Mouse (Mus musculus) intestine, embryonic 16.5 days (tissue): ENCODE measurements around the gene Coro1b. TPM values are rescaled to one million over a fixed set of nuclear protein-coding genes. Genes with fewer than 3 reads are reported as not detected.
"Not testable (repeated sequence)": the region's sequence is repeated elsewhere in the genome, so short reads cannot be mapped to it uniquely, and the experiment has no call there.

Experiments used
- ATAC-seq: fragments of 200-750 bp; cut with Nextera tagmentation; 2 replicates; pipeline ENCODE4 v1.8.0; 2017; ENCODE audit warnings: moderate TSS enrichment, moderate library complexity
- H3K27ac ChIP-seq: fragments of 300-500 bp; sonication (generic); 2 replicates; pipeline ENCODE4 v1.5.1; 2014; ENCODE audit warnings: mild to moderate bottlenecking, low read length
- H3K27me3 ChIP-seq: fragments of 300-500 bp; sonication (generic); replicated peaks from 2 replicates; pipeline ENCODE4 v1.6.1; 2014; ENCODE audit warnings: low read length, control low read depth, mixed read lengths; ENCODE audit not compliant: control insufficient read depth, insufficient read depth
- H3K36me3 ChIP-seq: fragments of 300-500 bp; sonication (generic); 2 replicates; pipeline ENCODE4 v1.6.1; 2014; ENCODE audit warnings: low read length, control low read depth; ENCODE audit not compliant: control insufficient read depth, insufficient read depth
- H3K4me1 ChIP-seq: fragments of 300-500 bp; sonication (generic); 2 replicates; pipeline ENCODE4 v1.6.1; 2014; ENCODE audit warnings: low read length, control low read depth, mixed read lengths; ENCODE audit not compliant: control insufficient read depth, insufficient read depth
- H3K4me2 ChIP-seq: fragments of 300-500 bp; sonication (generic); 2 replicates; pipeline ENCODE4 v1.6.1; 2014; ENCODE audit warnings: low read depth, low read length, control low read depth
- H3K4me3 ChIP-seq: fragments of 300-500 bp; sonication (generic); 2 replicates; pipeline ENCODE4 v1.5.1; 2014; ENCODE audit warnings: mild to moderate bottlenecking, low read length
- H3K9ac ChIP-seq: fragments of 300-500 bp; sonication (generic); 2 replicates; pipeline ENCODE4 v1.6.1; 2014; ENCODE audit warnings: low read depth, low read length
- H3K9me3 ChIP-seq: fragments of 300-500 bp; sonication (generic); 2 replicates; pipeline ENCODE4 v1.6.1; 2016; ENCODE audit warnings: low read length, control low read depth; ENCODE audit not compliant: control insufficient read depth
- WGBS: fragments of 180-500 bp; shearing (Covaris S2); extraction: QIAGEN DNeasy Blood & Tissue Kit; methylation state at CpG from one replicate; pipeline ENCODE4 v1.1.7; 2014; 5-methylcytosine and 5-hydroxymethylcytosine counted together
- polyA plus RNA-seq: library from polyadenylated mRNA; unstranded; fragments of >200 nt; fragmentation: Nextera tagmentation; extraction: Ambion mirVana; gene quantifications from 2 replicates; pipeline ENCODE4 v1.2.1, GENCODE M21; 2015

Gene Coro1b
- polyA plus RNA-seq, 1 experiment from 2014 or later, result 264 TPM

DNA sequence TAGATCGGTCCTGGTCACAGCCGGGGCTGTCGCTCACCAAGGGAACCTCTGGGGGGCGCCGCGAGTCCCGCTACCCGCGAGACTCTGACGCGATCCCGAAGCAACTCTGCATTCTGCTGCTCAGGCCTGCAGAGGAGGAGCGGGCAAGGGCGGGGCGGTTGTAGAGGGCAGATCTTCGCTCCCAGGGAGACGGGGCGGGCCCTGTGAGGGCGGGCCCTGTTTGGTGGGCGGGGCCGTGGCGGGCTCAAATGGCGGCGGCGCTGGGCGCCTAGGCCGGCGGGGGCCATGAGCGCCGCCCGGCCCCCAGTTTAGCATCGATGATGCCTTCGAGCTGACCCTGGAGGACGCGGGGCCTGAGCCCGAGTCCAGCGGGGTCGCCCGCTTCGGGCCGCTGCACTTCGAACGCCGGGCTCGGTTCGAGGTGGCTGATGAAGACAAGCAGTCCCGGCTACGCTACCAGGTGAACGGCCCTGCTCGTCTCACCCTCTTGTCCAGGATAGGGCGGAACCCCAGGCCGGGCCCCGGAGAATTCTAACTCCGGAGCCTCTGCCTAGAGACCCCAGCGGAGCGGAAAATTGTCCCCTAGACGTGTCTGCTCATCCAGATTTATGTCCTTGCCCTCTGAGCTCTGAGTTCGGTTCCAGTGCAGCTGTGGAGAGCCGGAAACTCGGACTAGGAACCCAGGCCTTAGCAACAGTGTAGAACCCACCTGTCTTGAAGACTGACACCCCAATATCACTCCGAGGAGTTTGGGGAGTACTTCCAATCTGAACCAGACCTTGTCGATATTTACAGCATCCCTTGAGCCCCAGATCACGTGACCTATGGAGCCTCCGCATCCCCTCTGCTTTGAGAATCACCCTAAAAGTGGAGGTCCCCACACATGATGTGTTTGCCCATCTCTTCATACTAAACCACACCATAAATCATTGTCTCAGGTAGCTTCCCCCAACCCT, 22.4 kb upstream of the Coro1b start, which contains the start of gene Aip:
Gene Aip, minus strand, starts transcription at position 118 of the 956 bp plus-strand sequence.
- ATAC-seq, result peak; percentile 93
- Histone ChIP-seq H3K36me3 (0 out of 2 replicates have a peak, but pooled peaks cover 1% of the 10 kb centered on the region), H3K27ac (peak within 1 kb of the TSS; percentile 57; the same call in 1 of the 2 replicates), H3K9ac (peak within 1 kb of the TSS; percentile 87), H3K4me1 (peaks cover 12% of the 10 kb centered on the region), H3K27me3 (no peaks in the 10 kb centered on the region), H3K4me3 (peak within 1 kb of the TSS; percentile 87), H3K9me3 (no peaks in the 10 kb centered on the region), H3K4me2 (peak within 1 kb of the TSS; percentile 79)
- 1% methylated on average over 51 of the region's 64 CpGs for WGBS

- no peaks in the 10 kb centered on the region for H3K9me3 ChIP-seq
- H3K9ac ChIP-seq, result peak overlapping the region; percentile 87
- H3K4me2 ChIP-seq, result peak overlapping the region; percentile 79
- H3K4me1 ChIP-seq, result peaks cover 12% of the 10 kb centered on the region
- H3K4me3 ChIP-seq, result peak overlapping the region; percentile 87
- no peaks in the 10 kb centered on the region for H3K27me3 ChIP-seq
- 0 out of 2 replicates have a peak overlapping the region, but pooled peaks have one; percentile 1 for H3K27ac ChIP-seq
- no peak for ATAC-seq
- H3K36me3 ChIP-seq, result peaks cover 10% of the 10 kb centered on the region; the same call in 1 of the 2 replicates
- WGBS, result 51% methylated on average over 7 of the region's 7 CpGs
Observed at GRCm38 (mm10) chr19:4126759-4127495, 21.5 kb upstream of the Coro1b start.

- WGBS, result 90% methylated on average over 7 of the region's 7 CpGs
- Histone ChIP-seq H3K27ac (no peak overlapping the region), H3K36me3 (peaks cover 16% of the 10 kb centered on the region; the same call in 1 of the 2 replicates), H3K27me3 (no peaks in the 10 kb centered on the region), H3K9ac (0 out of 2 replicates have a peak overlapping the region, but pooled peaks have one; percentile 10), H3K9me3 (no peaks in the 10 kb centered on the region), H3K4me1 (peaks cover 12% of the 10 kb centered on the region), H3K4me2 (no peak overlapping the region), H3K4me3 (no peak overlapping the region)
- ATAC-seq, result no peak
Observed at GRCm38 (mm10) chr19:4129462-4129861, 19.0 kb upstream of the Coro1b start.

- 88% methylated on average over 4 of the region's 4 CpGs for WGBS
- peaks cover 8% of the 10 kb centered on the region for H3K4me1 ChIP-seq
- no peaks in the 10 kb centered on the region for H3K9me3 ChIP-seq
- H3K4me3 ChIP-seq, result no peak overlapping the region
- no peak overlapping the region for H3K27ac ChIP-seq
- H3K36me3 ChIP-seq, result peaks cover 16% of the 10 kb centered on the region; the same call in 1 of the 2 replicates
- no peaks in the 10 kb centered on the region for H3K27me3 ChIP-seq
- ATAC-seq, result no peak
- no peak overlapping the region for H3K9ac ChIP-seq
- H3K4me2 ChIP-seq, result no peak overlapping the region
Observed at GRCm38 (mm10) chr19:4130106-4130505, 18.3 kb upstream of the Coro1b start.

DNA sequence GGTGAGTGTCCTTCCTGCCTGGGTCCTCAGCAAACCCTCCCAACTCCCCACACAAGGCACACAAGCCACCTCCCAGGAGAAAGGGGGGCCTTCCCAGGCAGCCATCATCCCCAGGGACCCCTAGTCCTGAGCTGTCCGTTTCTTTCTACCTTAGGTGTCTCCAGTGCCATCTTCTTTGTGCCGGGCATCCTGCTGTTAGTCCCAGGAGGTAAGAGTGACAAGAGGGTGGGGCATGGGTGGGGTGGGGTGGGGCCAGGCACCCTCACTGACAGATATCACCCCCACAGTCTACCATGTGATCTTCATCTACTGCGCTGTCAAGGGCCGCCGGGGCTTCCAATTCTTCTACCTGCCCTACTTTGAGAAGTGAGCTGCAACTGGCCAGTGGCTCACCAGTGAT, 17.3 kb upstream of the Coro1b start:
- WGBS, result 86% methylated on average over 5 of the region's 5 CpGs
- H3K9me3 ChIP-seq, result no peaks in the 10 kb centered on the region
- H3K27ac ChIP-seq, result no peak overlapping the region
- peaks cover 8% of the 10 kb centered on the region for H3K4me1 ChIP-seq
- peaks cover 16% of the 10 kb centered on the region; the same call in 1 of the 2 replicates for H3K36me3 ChIP-seq
- H3K27me3 ChIP-seq, result no peaks in the 10 kb centered on the region
- no peak for ATAC-seq
- H3K4me2 ChIP-seq, result no peak overlapping the region
- no peak overlapping the region for H3K4me3 ChIP-seq
- H3K9ac ChIP-seq, result no peak overlapping the region

DNA sequence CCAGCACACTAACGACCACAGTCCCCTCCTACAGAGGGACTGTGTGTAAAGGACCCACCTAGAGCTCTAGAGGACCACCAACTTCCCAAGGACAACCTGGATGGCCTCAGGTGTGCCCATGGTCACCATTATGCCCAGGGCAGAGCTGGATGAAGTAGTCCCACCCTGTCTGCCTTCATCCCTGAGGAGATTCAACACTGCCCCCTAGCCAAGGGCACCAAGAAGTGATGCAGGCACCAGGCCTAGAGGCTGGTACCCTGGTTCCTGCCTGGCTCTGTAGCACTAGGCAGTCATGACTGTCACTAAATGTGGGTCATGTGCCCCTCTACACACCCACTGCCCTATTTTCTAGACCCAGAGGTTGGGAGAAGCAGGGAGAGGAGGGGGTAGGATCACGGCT, 16.7 kb upstream of the Coro1b start:
- no peaks in the 10 kb centered on the region for H3K9me3 ChIP-seq
- no peak overlapping the region for H3K9ac ChIP-seq
- no peak overlapping the region for H3K4me2 ChIP-seq
- WGBS, result 81% methylated on average over 2 of the region's 2 CpGs
- H3K27me3 ChIP-seq, result no peaks in the 10 kb centered on the region
- peaks cover 4% of the 10 kb centered on the region for H3K4me1 ChIP-seq
- peaks cover 16% of the 10 kb centered on the region; the same call in 1 of the 2 replicates for H3K36me3 ChIP-seq
- H3K27ac ChIP-seq, result no peak overlapping the region
- no peak overlapping the region for H3K4me3 ChIP-seq
- ATAC-seq, result no peak; the same call in 1 of the 2 replicates

DNA sequence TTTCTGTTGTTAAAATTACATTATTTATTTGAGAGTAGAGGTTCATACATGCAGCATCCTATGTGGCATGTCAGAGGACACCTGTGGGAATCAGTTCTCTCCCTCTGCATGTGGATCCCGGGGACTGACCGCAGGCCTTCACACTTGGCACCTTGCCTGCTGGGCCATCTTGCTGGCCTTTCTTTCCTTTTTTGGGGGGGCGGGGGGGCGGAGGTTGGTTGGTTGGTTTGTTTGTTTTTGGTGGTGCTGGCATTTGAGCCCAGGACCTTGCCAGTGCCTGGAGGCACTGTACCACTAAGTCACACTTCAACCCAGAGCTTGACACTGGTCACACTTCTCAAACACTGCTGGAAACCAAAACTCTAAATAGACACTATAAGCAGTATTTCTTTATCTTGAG, 14.1 kb upstream of the Coro1b start:
- Histone ChIP-seq H3K4me2 (no peak overlapping the region), H3K27ac (no peak overlapping the region), H3K4me3 (no peak overlapping the region), H3K9ac (no peak overlapping the region), H3K36me3 (peaks cover 16% of the 10 kb centered on the region; the same call in 1 of the 2 replicates), H3K4me1 (no peaks in the 10 kb centered on the region; the same call in 1 of the 2 replicates), H3K9me3 (no peaks in the 10 kb centered on the region), H3K27me3 (no peaks in the 10 kb centered on the region)
- WGBS, result 87% methylated on average over 4 of the region's 4 CpGs
- ATAC-seq, result no peak

- not testable (repeated sequence) for H3K27me3 ChIP-seq, H3K4me3 ChIP-seq, H3K9me3 ChIP-seq, H3K4me2 ChIP-seq, H3K4me1 ChIP-seq, H3K27ac ChIP-seq, ATAC-seq, H3K9ac ChIP-seq
- H3K36me3 ChIP-seq, result peaks cover 16% of the 10 kb centered on the region; the same call in 1 of the 2 replicates
- 80% methylated on average over 6 of the region's 6 CpGs for WGBS
Observed at GRCm38 (mm10) chr19:4135229-4135962, 13.0 kb upstream of the Coro1b start.
